Comparison of ENCODE assay signal across 9 mouse cellular contexts in the genomic region with DNA sequence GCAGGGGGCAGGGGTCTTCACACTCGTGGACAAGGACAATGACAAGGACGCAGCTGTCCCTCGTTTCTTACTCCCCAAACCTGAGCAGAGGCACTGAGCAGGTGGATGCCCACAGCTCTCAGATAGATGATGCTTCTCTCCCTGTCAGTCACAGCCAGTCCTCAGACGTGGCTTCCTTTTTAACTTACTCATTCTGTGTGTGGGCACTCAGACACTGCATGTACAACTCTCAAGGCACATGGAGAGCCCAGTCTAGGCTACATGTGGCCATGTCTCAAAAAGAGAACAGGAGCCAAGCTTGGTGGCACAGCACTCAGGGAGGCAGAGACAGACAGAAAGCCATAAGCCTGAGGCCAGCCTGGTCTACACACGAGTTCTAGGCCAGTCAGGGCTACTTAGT. TPM values are rescaled to one million over a fixed set of nuclear protein-coding genes. Genes with fewer than 3 reads are reported as not detected.
A peak's percentile ranks its signal among the peaks of the same experiment; 100 is the strongest.
DNase-seq lines count a peak whose midpoint lies in the region; ATAC-seq and TF ChIP-seq lines count a peak whose summit lies in the region.
"Had no signal": no experiment of that assay in that cellular context is flagged by ENCODE, and none has a peak within 500 bp of the region (broad histone marks: within the 10 kb centered on the region; RNA-seq: fewer than 3 reads in every experiment).

No protein-coding gene starts in this region.

- H3K4me3 ChIP-seq in forebrain, embryonic 12.5 days (replicated peaks), result no peak overlapping the region
- H3K4me3 ChIP-seq in forebrain, embryonic 11.5 days (ENCODE audit: low read depth, low read length), result no peak overlapping the region
- H3K4me3 ChIP-seq in kidney, adult 2 months (ENCODE audit: insufficient read depth, low read depth, low read length), result no peak overlapping the region
- no peak overlapping the region for H3K4me3 ChIP-seq in brown adipose tissue, adult 24 weeks (ENCODE audit: insufficient read depth, low read depth, low read length)
- no peak overlapping the region for H3K4me3 ChIP-seq in liver, postnatal 0 days (ENCODE audit: low read depth, low read length)

- H3K4me2 ChIP-seq in forebrain, embryonic 12.5 days, result no peak overlapping the region
- no peak overlapping the region for H3K4me2 ChIP-seq in forebrain, embryonic 11.5 days (ENCODE audit: low read depth, low read length, severe bottlenecking)
- H3K4me2 ChIP-seq in liver, postnatal 0 days (ENCODE audit: low read depth, low read length), result no peak overlapping the region

- TF ChIP-seq EP300 in liver, postnatal 0 days (IDR thresholded peaks at IDR 0.05; ENCODE audit: low read depth), result no peak

- TF ChIP-seq CTCF in kidney, adult 2 months (conservative IDR thresholded peaks at IDR 0.05; ENCODE audit: insufficient read depth, insufficient read length, low read depth, low read length), result no peak
- TF ChIP-seq CTCF in liver, postnatal 0 days (IDR thresholded peaks at IDR 0.05; ENCODE audit: low read depth), result no peak

- no peak overlapping the region for H3K27ac ChIP-seq in forebrain, embryonic 12.5 days
- H3K27ac ChIP-seq in forebrain, embryonic 11.5 days (ENCODE audit: low read depth, low read length), result no peak overlapping the region
- peak overlapping the region; percentile 28 for H3K27ac ChIP-seq in kidney, adult 2 months (ENCODE audit: insufficient read depth, low read depth, low read length)
- peak overlapping the region; percentile 78 for H3K27ac ChIP-seq in brown adipose tissue, adult 24 weeks (replicated peaks; ENCODE audit: low read depth, low read length)
- peak overlapping the region; percentile 89 for H3K27ac ChIP-seq in liver, postnatal 0 days (ENCODE audit: low read depth)

- H3K4me1 ChIP-seq in forebrain, embryonic 12.5 days, result peaks cover 31% of the 10 kb centered on the region
- peaks cover 4% of the 10 kb centered on the region; the same call in 1 of the 2 replicates for H3K4me1 ChIP-seq in forebrain, embryonic 11.5 days (replicated peaks; ENCODE audit: control insufficient read depth, insufficient read depth, low read length)
- H3K4me1 ChIP-seq in kidney, adult 2 months (ENCODE audit: control insufficient read depth, insufficient read depth, low read length), result peaks cover 25% of the 10 kb centered on the region
- H3K4me1 ChIP-seq in brown adipose tissue, adult 24 weeks (ENCODE audit: control insufficient read depth, insufficient read depth, insufficient read length, low read length), result peaks cover 22% of the 10 kb centered on the region
- peaks cover 14% of the 10 kb centered on the region for H3K4me1 ChIP-seq in liver, postnatal 0 days (ENCODE audit: insufficient read depth)

- H3K9ac ChIP-seq in forebrain, embryonic 12.5 days, result no peak overlapping the region
- no peak overlapping the region for H3K9ac ChIP-seq in forebrain, embryonic 11.5 days (ENCODE audit: low read length)
- no peak overlapping the region for H3K9ac ChIP-seq in liver, postnatal 0 days (replicated peaks)

- DNase-seq in forebrain, embryonic 11.5 days (ENCODE audit: low spot score), result no peak
- no peak for DNase-seq in kidney, adult 2 months
- no peak for DNase-seq in kidney, postnatal 25 days
- no peak for DNase-seq in liver, postnatal 0 days
- no peak for DNase-seq in thymus, postnatal 14 days
- no peak for DNase-seq in cerebellum, adult 11 months
- DNase-seq: adrenal gland, postnatal 10 days had no signal

- H3K9me3 ChIP-seq in forebrain, embryonic 12.5 days, result no peaks in the 10 kb centered on the region
- no peaks in the 10 kb centered on the region for H3K9me3 ChIP-seq in forebrain, embryonic 11.5 days (ENCODE audit: control insufficient read depth, low read length)
- no peaks in the 10 kb centered on the region for H3K9me3 ChIP-seq in liver, postnatal 0 days (ENCODE audit: low read length)

- H3K27me3 ChIP-seq in forebrain, embryonic 12.5 days, result no peaks in the 10 kb centered on the region
- no peaks in the 10 kb centered on the region for H3K27me3 ChIP-seq in forebrain, embryonic 11.5 days (ENCODE audit: control insufficient read depth, insufficient read depth, low read length)
- no peaks in the 10 kb centered on the region for H3K27me3 ChIP-seq in kidney, adult 2 months (replicated peaks; ENCODE audit: control insufficient read depth, insufficient read depth, low read length)
- H3K27me3 ChIP-seq in liver, postnatal 0 days (ENCODE audit: insufficient read depth, low read length), result no peaks in the 10 kb centered on the region

- WGBS in forebrain, embryonic 12.5 days, result 45% methylated on average over 5 of the region's 5 CpGs
- WGBS in forebrain, embryonic 11.5 days, result 45% methylated on average over 5 of the region's 5 CpGs
- WGBS in kidney, adult 2 months, result 54% methylated on average over 5 of the region's 5 CpGs
- 61% methylated on average over 5 of the region's 5 CpGs for WGBS in liver, postnatal 0 days (ENCODE audit: insufficient replicate concordance)

- no peak for TF ChIP-seq POLR2A in kidney, adult 2 months (IDR thresholded peaks at IDR 0.05; ENCODE audit: low read depth, low read length)

- no peaks in the 10 kb centered on the region for H3K36me3 ChIP-seq in forebrain, embryonic 12.5 days (replicated peaks)
- no peaks in the 10 kb centered on the region for H3K36me3 ChIP-seq in forebrain, embryonic 11.5 days (ENCODE audit: control insufficient read depth, insufficient read depth, low read length)
- no peaks in the 10 kb centered on the region for H3K36me3 ChIP-seq in kidney, adult 2 months (ENCODE audit: control insufficient read depth, insufficient read depth, low read length)
- no peaks in the 10 kb centered on the region for H3K36me3 ChIP-seq in liver, postnatal 0 days (replicated peaks; ENCODE audit: insufficient read depth, low read length)

- 0 out of 2 replicates have a peak, but pooled peaks have one; percentile 27 for ATAC-seq in forebrain, embryonic 12.5 days (ENCODE audit: low FRiP score)
- ATAC-seq in forebrain, embryonic 11.5 days (replicated peaks; ENCODE audit: low FRiP score), result no peak
- ATAC-seq in liver, postnatal 0 days, result no peak

RNA-seq across cellular contexts. Expression of a gene that starts 19.6 kb away (rescaled TPM):
- polyA plus RNA-seq in forebrain, embryonic 12.5 days (2016; fragmentation: Nextera tagmentation; extraction: Ambion mirVana), result 3.3 and 3.5 TPM in 2 replicates
- 3.3 and 3.6 TPM in 2 replicates for polyA plus RNA-seq in forebrain, embryonic 11.5 days (2014; fragmentation: Nextera tagmentation; extraction: Ambion mirVana)
- polyA plus RNA-seq in kidney, adult 2 months (2012; rRNA removed), result 31.4 and 32.4 TPM in 2 replicates
- polyA plus RNA-seq in brown adipose tissue, adult 24 weeks (2012; ENCODE audit: insufficient read depth, insufficient read length, missing spikeins), result 21.5 and 32.4 TPM in 2 replicates
- 0.94 and 1.1 TPM in 2 replicates for polyA plus RNA-seq in liver, postnatal 0 days (2015; fragmentation: Nextera tagmentation; extraction: Ambion mirVana)

RNA-seq across cellular contexts. Expression of a gene that starts 36.7 kb away (rescaled TPM):
- polyA plus RNA-seq in forebrain, embryonic 12.5 days (2016; fragmentation: Nextera tagmentation; extraction: Ambion mirVana), result 51.3 and 59.9 TPM in 2 replicates
- 66.8 and 70.9 TPM in 2 replicates for polyA plus RNA-seq in forebrain, embryonic 11.5 days (2014; fragmentation: Nextera tagmentation; extraction: Ambion mirVana)
- polyA plus RNA-seq in kidney, adult 2 months (2012; rRNA removed), result 53.3 and 60.4 TPM in 2 replicates
- polyA plus RNA-seq in brown adipose tissue, adult 24 weeks (2012; ENCODE audit: insufficient read depth, insufficient read length, missing spikeins), result 12.1 and 15.1 TPM in 2 replicates
- 24.9 and 25.0 TPM in 2 replicates for polyA plus RNA-seq in liver, postnatal 0 days (2015; fragmentation: Nextera tagmentation; extraction: Ambion mirVana)

RNA-seq across cellular contexts. Expression of a gene that starts 53.9 kb away (rescaled TPM):
- polyA plus RNA-seq in forebrain, embryonic 12.5 days (2016; fragmentation: Nextera tagmentation; extraction: Ambion mirVana), result not detected in 2 replicates
- not detected in 2 replicates for polyA plus RNA-seq in forebrain, embryonic 11.5 days (2014; fragmentation: Nextera tagmentation; extraction: Ambion mirVana)
- 0.18 TPM in 1 of 2 replicates, not detected in the other for polyA plus RNA-seq in kidney, adult 2 months (2012; rRNA removed)
- polyA plus RNA-seq in brown adipose tissue, adult 24 weeks (2012; ENCODE audit: insufficient read depth, insufficient read length, missing spikeins), result not detected in 2 replicates
- not detected in 2 replicates for polyA plus RNA-seq in liver, postnatal 0 days (2015; fragmentation: Nextera tagmentation; extraction: Ambion mirVana)

RNA-seq across cellular contexts. Expression of a gene that starts 54.6 kb away (rescaled TPM):
- not detected in 2 replicates for polyA plus RNA-seq in forebrain, embryonic 12.5 days (2016; fragmentation: Nextera tagmentation; extraction: Ambion mirVana)
- polyA plus RNA-seq in forebrain, embryonic 11.5 days (2014; fragmentation: Nextera tagmentation; extraction: Ambion mirVana), result not detected in 2 replicates
- not detected in 2 replicates for polyA plus RNA-seq in kidney, adult 2 months (2012; rRNA removed)
- polyA plus RNA-seq in brown adipose tissue, adult 24 weeks (2012; ENCODE audit: insufficient read depth, insufficient read length, missing spikeins), result not detected in 2 replicates
- not detected in 2 replicates for polyA plus RNA-seq in liver, postnatal 0 days (2015; fragmentation: Nextera tagmentation; extraction: Ambion mirVana)

Comparison
In these comparisons a context has a peak if more than half of its experiments do, and no peak if none do; other contexts are left out.
1. H3K27ac ChIP-seq: peak in kidney, adult 2 months (single experiment), brown adipose tissue, adult 24 weeks (single experiment) and liver, postnatal 0 days (single experiment); none in forebrain, embryonic 12.5 days (single experiment) and forebrain, embryonic 11.5 days (single experiment).